Mouse (Mus musculus) hindbrain, embryonic 14.5 days (tissue): ENCODE data around the gene Celsr1. TPM values are rescaled to one million over a fixed set of nuclear protein-coding genes. Genes with fewer than 3 reads are reported as not detected.

Source experiments
- ATAC-seq: fragments of 200-750 bp; cut with Nextera tagmentation; 2 replicates; pipeline ENCODE4 v1.8.0; 2017; ENCODE audit warnings: moderate number of reproducible peaks, mild to moderate bottlenecking, moderate TSS enrichment, moderate library complexity; ENCODE audit not compliant: low FRiP score
- DNase-seq: peaks from one replicate; pipeline ENCODE4 v3.0.0-alpha.2; 2015; ENCODE audit warnings: low spot score
- H3K27ac ChIP-seq: fragments of 300-500 bp; sonication (generic); 2 replicates; pipeline ENCODE4 v1.5.1; 2014; ENCODE audit warnings: mild to moderate bottlenecking, moderate library complexity
- H3K27me3 ChIP-seq: fragments of 300-500 bp; sonication (generic); 2 replicates; pipeline ENCODE4 v1.6.1; 2014; ENCODE audit warnings: mild to moderate bottlenecking, low read length, mixed read lengths; ENCODE audit not compliant: control insufficient read depth, insufficient read depth
- H3K36me3 ChIP-seq: fragments of 300-500 bp; sonication (generic); replicated peaks from 2 replicates; pipeline ENCODE4 v1.6.1; 2014; ENCODE audit not compliant: control insufficient read depth, insufficient read depth
- H3K4me1 ChIP-seq: fragments of 300-500 bp; sonication (generic); replicated peaks from 2 replicates; pipeline ENCODE4 v1.6.1; 2014; ENCODE audit warnings: antibody characterized with exemption, low read length, mixed read lengths; ENCODE audit not compliant: control insufficient read depth, insufficient read depth
- H3K4me2 ChIP-seq: fragments of 300-500 bp; sonication (generic); replicated peaks from 2 replicates; pipeline ENCODE4 v1.6.1; 2014; ENCODE audit warnings: mild to moderate bottlenecking, moderate library complexity
- H3K4me3 ChIP-seq: fragments of 300-500 bp; sonication (generic); replicated peaks from 2 replicates; pipeline ENCODE4 v1.5.1; 2014; ENCODE audit warnings: mild to moderate bottlenecking, low read length
- H3K9ac ChIP-seq: fragments of 300-500 bp; sonication (generic); 2 replicates; pipeline ENCODE4 v1.6.1; 2014
- H3K9me3 ChIP-seq: fragments of 300-500 bp; sonication (generic); 2 replicates; pipeline ENCODE4 v1.6.1; 2016; ENCODE audit warnings: low read length; ENCODE audit not compliant: control insufficient read depth
- WGBS: fragments of 180-500 bp; shearing (Covaris S2); extraction: QIAGEN DNeasy Blood & Tissue Kit; methylation state at CpG from one replicate; pipeline ENCODE4 v1.1.7; 2014; 5-methylcytosine and 5-hydroxymethylcytosine counted together
- polyA plus RNA-seq: library from polyadenylated mRNA; unstranded; fragments of >200 nt; fragmentation: Nextera tagmentation; extraction: Ambion mirVana; gene quantifications from 2 replicates; pipeline ENCODE4 v1.2.1, GENCODE M21; 2014

Celsr1 gene
- polyA plus RNA-seq, 1 experiment from 2014 or later: 2.4 TPM

GRCm38 (mm10) chr15:85996031-85996765 lies 37.4 kb downstream of the Celsr1 start:
- DNase-seq (no peak), ATAC-seq (no peak)
- Histone ChIP-seq H3K4me3 (no peak overlapping the region), H3K27ac (no peak overlapping the region), H3K27me3 (no peaks in the 10 kb centered on the region), H3K4me2 (no peak overlapping the region), H3K9ac (no peak overlapping the region), H3K9me3 (no peaks in the 10 kb centered on the region), H3K36me3 (no peaks in the 10 kb centered on the region), H3K4me1 (peaks cover 49% of the 10 kb centered on the region)
- WGBS: 45% methylated on average over 13 of the region's 13 CpGs

GRCm38 (mm10) chr15:85994906-85995608 lies 38.5 kb downstream of the Celsr1 start:
- Histone ChIP-seq H3K27ac (no peak overlapping the region), H3K4me1 (peaks cover 41% of the 10 kb centered on the region), H3K36me3 (no peaks in the 10 kb centered on the region), H3K4me2 (no peak overlapping the region), H3K4me3 (no peak overlapping the region), H3K9ac (no peak overlapping the region), H3K9me3 (no peaks in the 10 kb centered on the region), H3K27me3 (no peaks in the 10 kb centered on the region)
- ATAC-seq (no peak), DNase-seq (no peak)
- WGBS: 67% methylated on average over 6 of the region's 6 CpGs

GRCm38 (mm10) chr15:85993931-85994583 lies 39.5 kb downstream of the Celsr1 start:
- DNase-seq (peak; percentile 42), ATAC-seq (peak; percentile 76)
- Histone ChIP-seq H3K4me3 (no peak overlapping the region), H3K27me3 (no peaks in the 10 kb centered on the region), H3K9ac (no peak overlapping the region), H3K9me3 (no peaks in the 10 kb centered on the region), H3K36me3 (no peaks in the 10 kb centered on the region), H3K4me1 (peaks cover 34% of the 10 kb centered on the region), H3K27ac (peak overlapping the region; percentile 55), H3K4me2 (0 out of 2 replicates have a peak overlapping the region, but pooled peaks have one; percentile 20)
- 20% methylated on average over 14 of the region's 14 CpGs for WGBS

- Histone ChIP-seq H3K9ac (no peak overlapping the region), H3K27ac (no peak overlapping the region), H3K9me3 (no peaks in the 10 kb centered on the region), H3K4me3 (no peak overlapping the region), H3K36me3 (no peaks in the 10 kb centered on the region), H3K27me3 (no peaks in the 10 kb centered on the region), H3K4me1 (peaks cover 34% of the 10 kb centered on the region), H3K4me2 (no peak overlapping the region)
- ATAC-seq: no peak
- DNase-seq: no peak
These were observed 40.2 kb downstream of the Celsr1 start for GRCm38 (mm10) chr15:85993386-85993785.

GRCm38 (mm10) chr15:85992125-85992495 lies 41.5 kb downstream of the Celsr1 start:
- no peaks in the 10 kb centered on the region for H3K9me3 ChIP-seq
- no peak overlapping the region for H3K4me3 ChIP-seq
- H3K4me1 ChIP-seq: peaks cover 32% of the 10 kb centered on the region
- ATAC-seq (no peak), DNase-seq (no peak)
- no peaks in the 10 kb centered on the region for H3K27me3 ChIP-seq
- no peak overlapping the region for H3K27ac ChIP-seq
- no peak overlapping the region for H3K9ac ChIP-seq
- H3K36me3 ChIP-seq: no peaks in the 10 kb centered on the region
- H3K4me2 ChIP-seq: no peak overlapping the region
- 21% methylated on average over 3 of the region's 3 CpGs for WGBS

GRCm38 (mm10) chr15:85991453-85992124 lies 42.0 kb downstream of the Celsr1 start:
- ATAC-seq: peak; percentile 25; the same call in 1 of the 2 replicates
- DNase-seq: peak; percentile 34
- H3K4me2 ChIP-seq: no peak overlapping the region
- H3K36me3 ChIP-seq: no peaks in the 10 kb centered on the region
- H3K27ac ChIP-seq: peak overlapping the region; percentile 48; the same call in 1 of the 2 replicates
- H3K4me3 ChIP-seq: no peak overlapping the region
- no peak overlapping the region for H3K9ac ChIP-seq
- H3K4me1 ChIP-seq: peaks cover 32% of the 10 kb centered on the region
- H3K27me3 ChIP-seq: no peaks in the 10 kb centered on the region
- no peaks in the 10 kb centered on the region for H3K9me3 ChIP-seq
- WGBS: 38% methylated on average over 5 of the region's 5 CpGs

- no peak overlapping the region for H3K4me3 ChIP-seq
- no peaks in the 10 kb centered on the region for H3K27me3 ChIP-seq
- no peak overlapping the region for H3K9ac ChIP-seq
- no peaks in the 10 kb centered on the region for H3K9me3 ChIP-seq
- H3K4me1 ChIP-seq: peaks cover 32% of the 10 kb centered on the region
- WGBS: 89% methylated on average over 17 of the region's 17 CpGs
- ATAC-seq (no peak), DNase-seq (no peak)
- H3K4me2 ChIP-seq: no peak overlapping the region
- no peaks in the 10 kb centered on the region for H3K36me3 ChIP-seq
- H3K27ac ChIP-seq: peak overlapping the region; percentile 48; the same call in 1 of the 2 replicates
These were observed 42.7 kb downstream of the Celsr1 start for GRCm38 (mm10) chr15:85990696-85991443.

GRCm38 (mm10) chr15:85987896-85988295 lies 45.7 kb downstream of the Celsr1 start:
- no peak for ATAC-seq
- DNase-seq: no peak
- 74% methylated on average over 5 of the region's 5 CpGs for WGBS
- H3K4me2 ChIP-seq: no peak overlapping the region
- H3K9ac ChIP-seq: no peak overlapping the region
- no peak overlapping the region for H3K27ac ChIP-seq
- H3K9me3 ChIP-seq: no peaks in the 10 kb centered on the region
- no peaks in the 10 kb centered on the region for H3K27me3 ChIP-seq
- H3K4me3 ChIP-seq: no peak overlapping the region
- peaks cover 11% of the 10 kb centered on the region; the same call in 1 of the 2 replicates for H3K4me1 ChIP-seq
- no peaks in the 10 kb centered on the region for H3K36me3 ChIP-seq
